Mouse (Mus musculus): ENCODE data around the gene Hoxd3. TPM values are rescaled to one million over a fixed set of nuclear protein-coding genes. Genes with fewer than 3 reads are reported as not detected.

Gene Hoxd3
- 23.7 and 30.0 TPM in 2 replicates for polyA plus RNA-seq (2012; rRNA removed)

DNA sequence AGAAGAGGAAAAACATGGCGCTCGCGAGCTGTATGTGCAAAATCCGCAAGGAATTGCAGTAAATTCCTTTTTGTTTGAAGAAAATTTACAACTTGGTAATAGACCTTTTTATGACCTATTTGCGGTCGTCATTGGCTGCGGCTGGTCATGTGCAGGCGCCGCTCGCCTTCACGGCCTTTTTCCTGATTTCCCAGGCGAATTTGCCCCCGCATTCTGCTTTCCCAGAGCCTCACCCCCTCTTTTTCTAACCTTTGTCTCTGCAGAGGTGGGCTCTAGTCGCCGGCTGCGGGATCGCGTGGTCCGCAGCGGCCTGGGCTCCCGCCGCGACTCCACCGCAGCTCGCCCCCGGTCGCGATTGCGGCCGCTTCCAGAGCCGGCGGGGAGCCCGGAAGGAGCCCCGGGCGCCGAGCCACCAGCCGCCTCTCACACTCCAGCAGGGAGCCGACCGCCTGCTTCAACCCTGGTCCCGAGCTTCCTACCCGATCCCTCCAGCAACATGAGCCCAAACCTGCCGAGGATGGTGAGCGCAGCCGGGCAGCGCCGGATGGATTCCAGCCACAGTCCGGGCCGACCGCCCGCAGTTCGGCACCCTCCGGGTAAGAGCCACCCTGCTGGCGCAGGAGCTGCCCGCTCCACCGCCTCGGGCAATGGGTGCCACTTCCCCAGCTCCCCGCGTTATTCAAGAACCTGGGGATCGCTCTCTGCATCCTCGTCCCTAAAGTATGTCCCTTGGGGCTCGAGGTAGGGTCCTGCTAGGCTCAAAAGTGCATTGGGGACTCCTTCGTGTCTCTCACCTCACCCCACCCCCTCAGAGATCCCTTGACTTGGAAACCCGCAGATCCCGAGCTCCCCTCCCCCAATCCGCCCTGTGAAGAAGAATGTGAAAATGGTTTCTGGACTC lies at the start of gene Hoxd3, which contains the start of gene Hoxd4:
Gene Hoxd3 (plus strand): TSS at position 207 of the 901 bp plus-strand sequence.
Gene Hoxd4 (plus strand): TSS at position 209 of the 901 bp plus-strand sequence.
- no peak for DNase-seq (ENCODE audit: low read depth)

DNA sequence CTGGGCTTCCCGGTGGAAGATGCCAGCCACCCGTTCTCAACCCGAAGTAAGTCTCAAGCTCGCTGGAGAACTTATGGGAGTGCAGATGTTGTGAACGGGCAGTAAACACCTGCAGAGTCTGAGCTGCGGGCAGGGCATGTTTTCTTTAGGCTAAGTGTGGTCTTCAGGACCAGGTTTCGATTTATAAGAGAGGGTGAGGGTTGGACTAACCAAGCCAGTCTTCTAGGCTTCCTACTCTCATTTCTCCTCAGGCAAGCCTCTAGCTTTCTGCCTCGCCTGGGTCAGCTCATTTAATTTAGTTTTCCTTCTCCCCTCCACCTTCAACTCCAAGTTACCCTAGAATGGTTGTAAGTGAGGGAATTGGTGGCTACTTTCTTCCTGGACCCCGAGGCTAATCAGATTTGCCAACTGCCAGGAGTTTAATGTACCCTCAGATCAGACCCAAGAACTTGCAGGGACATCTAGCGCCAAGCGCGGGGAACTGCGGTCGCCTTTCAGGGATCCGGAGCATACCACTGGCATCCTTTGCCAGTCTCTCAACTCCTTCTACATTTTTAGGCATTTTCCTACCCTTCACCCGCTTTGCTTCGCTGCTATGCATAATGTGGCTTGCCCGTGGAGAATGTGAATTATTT lies 48.3 kb upstream of the Hoxd3 start:
- no peak for DNase-seq (ENCODE audit: low read depth)

DNA sequence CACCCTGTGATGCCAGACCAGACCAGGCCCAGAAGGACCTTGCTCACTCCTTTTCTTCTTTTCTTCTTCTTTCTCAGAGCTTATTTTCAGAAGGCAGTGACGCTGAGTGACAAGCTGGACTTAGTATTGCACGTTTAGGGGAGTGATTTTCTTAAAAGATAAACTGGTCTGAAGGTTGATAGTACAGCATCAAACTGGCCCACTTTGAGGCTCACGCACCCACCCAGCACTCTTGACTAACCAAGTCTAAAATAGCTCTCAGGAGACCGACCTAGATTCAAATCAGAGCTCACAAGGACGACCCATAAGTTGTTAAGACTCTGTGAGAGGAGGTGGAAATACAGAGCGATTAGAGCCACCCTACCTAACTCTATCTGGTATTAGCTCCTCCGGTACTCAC lies 45.3 kb upstream of the Hoxd3 start:
- DNase-seq (ENCODE audit: low read depth): no peak

DNA sequence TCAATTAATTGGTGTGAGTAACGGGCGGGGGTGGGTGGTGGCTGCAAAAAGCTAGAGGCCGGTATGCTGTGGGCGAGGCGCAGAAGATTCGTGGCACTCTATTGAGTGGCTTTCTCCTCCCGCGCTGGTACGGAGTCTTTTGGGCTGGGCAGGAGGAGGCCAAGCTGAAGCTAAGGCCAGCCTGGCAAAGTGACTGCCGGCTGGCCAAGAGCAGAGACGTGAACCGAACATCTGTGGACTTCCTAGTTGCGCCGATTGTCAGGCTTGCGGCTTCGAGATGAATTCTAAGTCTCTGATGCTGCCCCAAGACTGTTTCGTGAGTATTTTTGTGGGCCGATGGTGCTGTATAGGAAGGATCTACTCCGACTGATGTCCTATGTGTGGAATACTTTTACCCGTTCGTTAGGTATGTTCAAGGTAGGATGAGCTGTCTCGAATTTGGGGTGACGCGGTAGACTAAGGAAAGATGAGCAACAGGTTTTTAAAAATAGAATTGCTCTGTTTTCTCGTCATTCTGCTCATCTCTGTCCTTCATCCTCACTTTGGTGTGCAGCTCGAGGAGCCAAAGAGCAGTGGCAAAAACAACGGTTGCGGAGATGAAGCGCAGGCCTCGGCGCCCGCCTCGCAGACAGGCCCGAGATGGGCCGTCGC lies 44.4 kb upstream of the Hoxd3 start:
- DNase-seq (ENCODE audit: low read depth): no peak

DNA sequence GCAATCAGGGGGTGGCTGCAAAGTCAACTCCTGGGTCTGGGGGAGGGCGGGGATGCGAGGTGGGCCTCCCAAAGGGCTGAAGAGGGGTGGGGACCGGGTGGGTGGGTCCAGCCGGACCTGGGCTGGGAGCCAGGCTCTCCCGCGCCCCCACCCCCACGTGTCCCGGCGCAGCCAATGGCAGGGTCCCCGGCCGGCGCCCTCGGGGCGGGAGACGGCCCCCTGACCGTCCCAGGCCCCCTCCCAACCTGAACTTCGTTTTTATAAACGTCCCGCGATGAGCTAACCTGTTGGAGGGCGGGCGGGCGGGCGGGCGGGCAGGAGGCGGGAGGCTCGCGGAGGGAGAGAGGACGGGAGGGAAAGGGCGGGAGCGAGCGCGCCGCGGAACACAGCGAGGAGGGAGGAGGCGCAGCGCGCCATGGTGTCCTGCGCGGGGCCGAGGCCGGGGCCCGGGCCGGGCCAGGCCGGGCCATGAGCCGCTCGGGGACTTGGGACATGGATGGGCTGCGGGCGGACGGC lies 43.8 kb upstream of the Hoxd3 start, which contains the start of gene Hoxd13:
Gene Hoxd13 (plus strand): TSS at position 469 of the 516 bp plus-strand sequence.
- no peak for DNase-seq (ENCODE audit: low read depth)

DNA sequence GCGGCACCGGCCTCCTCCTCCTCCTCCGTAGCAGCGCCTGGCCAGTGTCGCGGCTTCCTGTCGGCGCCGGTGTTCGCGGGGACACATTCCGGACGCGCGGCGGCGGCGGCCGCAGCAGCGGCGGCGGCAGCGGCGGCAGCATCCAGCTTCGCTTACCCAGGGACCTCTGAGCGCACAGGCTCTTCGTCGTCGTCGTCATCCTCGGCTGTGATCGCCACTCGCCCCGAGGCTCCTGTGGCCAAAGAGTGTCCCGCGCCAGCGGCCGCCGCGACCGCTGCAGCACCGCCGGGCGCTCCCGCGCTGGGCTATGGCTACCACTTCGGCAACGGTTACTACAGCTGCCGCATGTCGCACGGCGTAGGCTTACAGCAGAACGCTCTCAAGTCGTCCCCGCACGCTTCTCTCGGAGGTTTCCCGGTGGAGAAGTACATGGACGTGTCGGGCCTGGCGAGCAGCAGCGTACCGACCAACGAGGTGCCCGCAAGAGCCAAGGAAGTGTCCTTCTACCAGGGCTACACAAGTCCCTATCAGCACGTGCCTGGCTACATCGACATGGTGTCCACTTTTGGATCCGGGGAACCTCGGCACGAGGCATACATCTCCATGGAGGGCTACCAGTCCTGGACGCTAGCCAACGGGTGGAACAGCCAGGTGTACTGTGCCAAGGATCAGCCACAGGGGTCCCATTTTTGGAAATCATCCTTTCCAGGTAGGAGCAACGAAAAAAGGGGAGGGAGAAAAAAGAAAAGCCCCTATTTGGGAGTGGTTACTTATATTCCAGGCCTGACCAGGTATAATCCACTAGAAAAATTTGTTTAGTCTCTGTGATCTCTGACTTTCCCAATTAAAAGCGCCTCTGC lies 43.1 kb upstream of the Hoxd3 start:
- DNase-seq (ENCODE audit: low read depth): no peak

DNA sequence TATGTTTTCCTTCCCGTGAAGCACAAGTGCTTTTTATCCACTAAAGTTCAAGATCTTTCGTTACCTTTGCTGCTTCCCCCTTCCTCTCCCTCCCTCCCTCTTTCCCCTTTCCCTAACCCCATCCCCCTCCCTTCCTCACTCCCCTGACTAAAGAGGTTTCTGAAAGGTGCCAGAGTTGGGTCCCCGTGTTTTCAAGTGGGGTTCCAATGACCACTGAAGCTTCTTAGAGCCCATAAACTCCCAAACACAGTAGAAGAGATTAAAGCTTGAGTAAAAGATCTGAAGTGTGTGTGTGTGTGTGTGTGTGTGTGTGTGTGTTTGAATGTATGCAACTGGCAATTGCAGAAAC lies 42.5 kb upstream of the Hoxd3 start:
- no peak for DNase-seq (ENCODE audit: low read depth)

DNA sequence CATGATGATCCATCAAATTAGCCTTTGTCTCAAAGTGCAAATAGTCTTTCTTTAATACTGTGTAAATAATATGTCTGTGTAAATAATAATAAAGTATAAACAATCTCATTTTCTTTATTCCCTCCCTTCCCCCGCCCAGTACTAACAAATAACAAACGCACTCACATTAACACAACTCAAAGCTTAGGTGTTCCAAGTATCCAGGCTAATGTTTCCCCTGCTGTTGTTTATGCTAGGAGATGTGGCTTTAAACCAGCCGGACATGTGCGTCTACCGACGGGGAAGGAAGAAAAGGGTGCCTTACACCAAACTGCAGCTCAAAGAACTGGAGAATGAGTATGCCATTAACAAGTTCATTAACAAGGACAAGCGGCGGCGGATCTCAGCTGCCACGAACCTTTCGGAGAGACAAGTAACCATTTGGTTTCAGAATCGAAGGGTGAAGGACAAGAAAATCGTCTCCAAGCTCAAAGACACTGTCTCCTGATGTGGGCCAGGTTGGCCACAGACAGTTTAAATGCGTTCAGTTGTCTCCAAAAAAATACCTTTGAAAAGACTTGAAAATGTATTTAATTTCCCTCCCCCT lies 42.0 kb upstream of the Hoxd3 start:
- no peak for DNase-seq (ENCODE audit: low read depth)

DNA sequence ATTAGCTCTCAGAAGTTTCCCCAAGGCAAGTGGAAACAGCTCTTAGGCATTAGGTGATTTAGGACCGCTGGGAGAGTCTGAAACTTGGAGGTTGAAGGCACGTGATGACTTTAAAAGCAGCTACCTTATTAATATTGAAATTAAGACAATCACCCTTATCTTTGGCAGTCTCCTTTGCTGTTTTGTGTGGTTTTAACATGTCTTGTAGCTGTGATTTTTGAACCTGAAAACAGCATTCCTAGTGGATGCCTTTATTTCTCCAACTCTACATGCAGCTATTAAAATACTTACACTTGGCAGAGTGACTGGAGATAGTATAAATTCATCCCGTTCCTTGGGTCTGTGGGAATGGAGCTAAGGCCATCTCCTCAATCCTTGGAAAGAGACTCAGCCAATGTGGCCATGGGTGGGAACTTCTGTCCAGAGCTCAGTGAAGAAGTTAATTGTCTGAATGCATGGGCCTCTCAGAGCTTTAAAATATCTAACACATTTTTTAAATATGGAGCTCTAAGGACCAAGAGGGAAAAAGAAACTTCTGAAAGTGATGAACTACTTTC lies 41.0 kb upstream of the Hoxd3 start:
- DNase-seq (ENCODE audit: low read depth): no peak

DNA sequence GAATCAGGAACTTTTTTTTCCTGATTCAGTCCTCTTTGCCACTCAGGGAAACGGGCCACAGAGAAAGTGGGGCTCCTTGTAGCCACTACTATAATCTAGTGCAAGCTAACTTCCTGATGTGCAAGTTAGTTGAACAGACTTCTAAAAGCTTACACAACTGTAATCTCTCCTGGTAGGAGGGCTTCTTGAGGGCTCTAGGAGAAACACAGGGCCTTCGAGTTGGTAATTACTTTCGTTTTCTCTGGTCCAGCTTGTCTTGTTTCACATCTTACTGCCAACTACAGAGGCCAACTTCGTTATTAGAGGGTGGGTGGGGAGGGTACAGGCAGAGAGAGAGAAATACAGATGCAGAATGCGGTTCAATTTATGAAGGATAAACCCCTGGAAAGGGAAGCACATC lies 39.9 kb upstream of the Hoxd3 start:
- no peak for DNase-seq (ENCODE audit: low read depth)

DNA sequence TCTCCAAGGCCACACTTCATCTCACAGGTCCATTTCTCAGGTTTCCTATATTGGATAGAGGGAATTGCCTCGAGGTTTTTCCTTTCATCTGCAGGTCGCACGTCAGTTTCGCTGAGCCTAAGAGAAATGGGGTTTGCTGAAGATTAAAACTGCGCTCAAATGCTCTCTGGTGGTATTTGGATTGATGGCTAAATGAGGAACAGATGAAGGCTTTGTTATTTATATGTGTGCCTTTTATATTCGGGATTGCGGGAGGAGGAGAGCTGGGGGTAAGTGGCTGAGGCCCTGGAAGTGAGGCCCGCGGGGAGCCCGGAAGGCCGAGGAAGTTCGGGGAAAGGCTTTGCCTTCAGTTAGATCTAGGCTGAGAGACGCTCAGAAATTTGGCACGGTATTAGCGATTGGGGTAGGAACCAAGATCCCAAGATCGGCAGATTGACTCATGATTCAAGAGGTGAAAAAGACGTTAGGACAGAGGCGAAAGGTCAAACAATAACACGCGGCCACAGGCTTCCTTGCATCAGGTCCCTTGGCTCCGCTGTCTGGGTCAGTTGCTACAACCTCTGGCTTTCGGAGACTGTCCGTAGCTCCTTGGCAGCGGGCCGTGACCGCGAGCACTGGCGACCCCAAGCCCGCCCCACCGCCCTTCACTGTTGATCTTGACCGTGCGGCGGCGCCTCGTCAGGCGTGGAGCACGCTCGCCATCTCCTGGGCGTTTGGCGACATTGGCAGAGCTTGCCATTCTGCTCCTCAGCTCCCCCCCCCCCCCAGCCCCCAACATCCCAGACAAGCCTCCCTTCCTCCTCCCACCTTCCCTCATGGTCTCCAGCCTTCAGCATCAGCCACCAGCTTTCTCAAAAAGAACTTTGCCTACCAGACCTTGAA lies 39.0 kb upstream of the Hoxd3 start:
- DNase-seq (ENCODE audit: low read depth): no peak

DNA sequence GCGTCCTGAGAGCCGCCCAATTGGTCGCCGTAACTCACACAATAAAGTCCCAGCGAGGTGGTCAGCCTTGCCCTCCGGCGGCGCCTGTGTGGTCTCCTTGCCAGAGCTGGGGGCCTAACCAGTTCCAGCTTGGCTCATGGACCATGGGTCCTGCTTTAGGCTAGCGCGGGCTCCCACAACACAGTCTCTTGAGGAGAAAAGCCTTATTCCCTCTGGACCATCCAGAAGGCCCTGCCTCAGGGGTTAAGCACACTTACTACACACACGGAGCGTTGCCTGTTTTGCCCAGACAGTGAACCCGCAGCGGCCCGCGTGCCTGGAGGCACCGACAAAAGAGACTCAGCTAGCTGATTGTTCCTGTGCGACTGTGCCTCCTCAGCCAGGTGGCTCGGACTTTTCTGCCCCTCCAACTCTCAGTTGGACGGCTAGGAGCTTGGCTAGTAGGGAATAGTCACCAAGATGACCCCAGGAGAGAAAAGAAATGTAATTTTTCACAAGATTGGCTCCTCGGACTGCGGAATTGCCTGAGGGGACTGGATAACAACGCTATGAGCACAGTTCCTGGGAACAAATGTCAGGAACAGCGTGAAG lies 37.8 kb upstream of the Hoxd3 start:
- DNase-seq (ENCODE audit: low read depth): no peak

DNA sequence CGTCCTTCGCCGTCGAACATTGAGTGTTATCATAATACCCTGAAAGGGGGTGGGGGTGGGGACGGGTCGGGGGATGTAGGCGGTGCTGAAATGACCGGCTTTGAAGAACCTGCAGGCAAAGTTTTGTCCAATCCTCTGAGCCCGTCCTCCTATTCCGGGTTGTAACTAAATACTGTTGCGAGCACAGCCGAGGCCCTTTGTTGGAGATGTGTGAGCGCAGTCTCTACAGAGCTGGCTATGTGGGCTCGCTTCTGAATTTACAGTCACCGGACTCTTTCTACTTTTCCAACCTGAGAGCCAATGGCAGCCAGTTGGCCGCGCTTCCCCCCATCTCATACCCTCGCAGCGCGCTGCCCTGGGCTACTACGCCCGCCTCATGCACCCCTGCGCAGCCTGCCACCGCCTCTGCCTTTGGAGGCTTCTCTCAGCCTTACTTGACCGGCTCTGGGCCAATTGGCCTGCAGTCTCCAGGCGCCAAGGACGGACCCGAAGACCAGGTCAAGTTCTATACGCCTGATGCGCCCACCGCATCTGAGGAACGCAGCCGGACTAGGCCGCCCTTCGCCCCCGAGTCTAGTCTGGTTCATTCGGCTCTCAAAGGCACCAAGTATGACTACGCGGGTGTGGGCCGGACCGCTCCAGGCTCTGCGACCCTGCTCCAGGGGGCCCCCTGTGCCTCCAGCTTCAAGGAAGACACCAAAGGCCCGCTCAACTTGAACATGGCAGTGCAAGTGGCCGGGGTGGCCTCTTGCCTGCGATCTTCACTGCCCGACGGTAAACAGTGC lies 36.7 kb upstream of the Hoxd3 start, which contains the start of gene Hoxd12:
Gene Hoxd12 (plus strand): TSS at position 133 of the 785 bp plus-strand sequence.
- no peak for DNase-seq (ENCODE audit: low read depth)

DNA sequence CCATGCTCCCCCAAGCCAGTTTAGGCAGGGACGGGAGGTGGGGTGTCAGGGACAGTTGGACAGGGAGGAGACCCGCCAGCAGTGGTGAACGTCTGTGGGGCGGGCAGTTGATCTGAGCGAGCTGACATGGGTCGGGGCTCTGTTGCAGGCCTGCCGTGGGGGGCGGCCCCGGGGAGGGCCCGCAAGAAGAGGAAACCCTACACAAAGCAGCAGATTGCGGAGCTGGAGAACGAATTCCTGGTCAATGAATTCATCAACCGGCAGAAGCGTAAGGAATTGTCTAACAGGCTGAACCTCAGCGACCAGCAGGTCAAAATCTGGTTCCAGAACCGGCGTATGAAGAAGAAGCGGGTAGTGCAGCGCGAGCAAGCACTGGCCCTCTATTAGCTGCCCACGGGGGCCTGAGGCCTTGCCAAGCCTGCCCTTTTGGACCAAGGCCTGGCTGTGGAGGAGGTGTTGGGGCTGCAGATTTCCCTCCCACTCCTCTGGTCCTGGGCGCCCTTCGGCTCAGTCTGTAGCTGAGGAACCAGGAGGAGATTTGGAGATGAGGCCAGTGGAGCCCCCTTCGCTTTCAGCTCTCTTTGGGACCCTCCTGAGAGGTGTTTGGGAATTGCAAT lies 36.0 kb upstream of the Hoxd3 start:
- no peak for DNase-seq (ENCODE audit: low read depth)

DNA sequence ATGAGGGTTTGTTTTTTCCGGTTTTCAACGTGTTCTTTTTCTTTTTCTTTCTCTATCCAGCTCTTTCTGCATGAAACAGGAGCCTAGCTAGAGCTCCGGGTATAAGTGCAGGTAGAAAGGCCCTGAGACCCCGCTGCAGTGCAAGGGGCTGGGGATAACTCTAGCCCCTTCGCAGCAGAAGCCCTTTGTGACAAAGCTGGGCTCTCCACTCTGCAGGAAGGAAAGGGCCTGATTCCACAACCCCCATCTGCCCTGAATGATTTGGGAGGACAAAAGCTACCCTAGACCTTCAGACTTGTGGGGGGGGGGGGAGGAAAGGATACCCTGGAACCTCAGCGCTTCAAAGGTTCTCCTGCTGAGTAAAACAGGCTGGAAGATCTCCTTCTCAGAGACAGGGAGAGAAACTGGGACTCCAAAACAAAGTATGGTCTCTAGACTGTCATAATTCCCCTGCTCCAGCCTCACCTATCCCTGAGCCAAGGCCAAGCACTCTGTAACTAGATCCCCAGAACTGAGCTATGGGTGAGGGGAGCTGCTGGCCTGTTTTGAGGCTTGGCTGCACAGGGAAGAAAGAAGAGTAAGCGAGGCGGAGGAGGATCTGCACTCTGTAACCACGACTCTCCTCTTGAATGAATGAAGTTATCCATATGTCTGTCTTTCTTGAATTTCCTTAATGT lies 35.2 kb upstream of the Hoxd3 start:
- no peak for DNase-seq (ENCODE audit: low read depth)

DNA sequence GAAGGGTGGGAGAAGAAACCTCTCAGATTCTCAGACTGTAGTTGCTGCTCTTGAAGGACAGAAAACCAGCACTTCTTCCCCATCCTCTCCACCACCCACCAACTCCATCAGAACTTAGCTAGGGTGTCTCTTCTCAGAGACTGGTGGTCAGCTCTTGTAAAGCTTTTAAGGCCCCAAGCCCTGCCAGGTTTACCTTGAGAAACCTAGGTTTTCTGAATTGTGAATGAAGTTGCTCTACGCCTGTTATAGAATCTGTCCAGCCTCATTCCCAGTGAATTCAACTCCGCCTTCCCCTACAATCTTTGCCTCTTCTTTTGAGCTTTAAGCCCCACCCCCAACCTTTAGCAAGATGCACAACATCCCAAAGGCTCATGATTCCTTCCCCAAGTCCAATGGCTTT lies 34.6 kb upstream of the Hoxd3 start:
- DNase-seq (ENCODE audit: low read depth): no peak

DNA sequence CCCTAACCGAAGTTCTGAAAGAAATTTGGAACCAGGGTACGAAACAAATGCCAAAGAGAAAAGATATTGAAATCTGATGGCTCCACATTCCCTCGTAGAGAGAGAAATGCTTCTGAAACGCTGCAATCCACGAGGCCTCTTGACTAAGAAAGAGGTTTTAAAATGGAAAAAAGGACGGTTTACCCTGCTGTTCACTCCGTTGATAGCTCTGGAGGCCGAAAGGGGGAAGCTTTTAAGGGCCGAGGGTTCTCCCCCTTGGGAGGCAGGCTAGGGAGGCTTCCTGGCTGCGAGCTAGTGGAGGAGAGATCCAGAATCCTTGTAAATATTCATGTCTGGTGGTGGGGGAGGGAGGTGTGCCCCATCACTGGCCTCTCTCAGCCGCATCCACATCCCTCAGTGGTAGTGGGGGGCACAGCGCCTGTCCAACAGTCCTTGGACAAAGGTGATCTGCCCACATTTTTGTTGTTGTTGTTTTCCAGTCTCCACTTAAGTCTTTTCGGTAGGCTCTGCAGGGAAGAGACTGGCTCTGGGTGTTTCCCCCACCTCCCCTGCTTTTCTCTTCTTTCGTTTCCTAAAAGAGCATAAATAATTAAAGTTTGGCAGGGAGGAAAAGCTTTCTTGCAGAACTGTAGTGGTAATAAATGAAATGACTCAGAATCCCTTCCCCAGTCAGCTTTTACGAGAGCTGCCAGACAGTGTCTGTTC lies 32.7 kb upstream of the Hoxd3 start, which contains the start of gene Hoxd11:
Gene Hoxd11 (plus strand): TSS at position 667 of the 705 bp plus-strand sequence.
- DNase-seq (ENCODE audit: low read depth): no peak
